Mouse (Mus musculus) stomach, postnatal 0 days (tissue): ENCODE results near the gene Aldoc.

Experiments used
- CTCF ChIP-seq: IDR thresholded peaks from 2 replicates; pipeline ENCODE4 v1.5.1; 2016; ENCODE audit warnings: antibody characterized with exemption, low read depth, mild to moderate bottlenecking, moderate library complexity
- EP300 ChIP-seq: optimal IDR thresholded peaks from 2 replicates; pipeline ENCODE3; 2016; ENCODE audit warnings: antibody characterized with exemption

GRCm38 (mm10) chr11:78322076-78322831 lies 514 bp upstream of the Aldoc start:
- TF ChIP-seq CTCF, result no peak
- TF ChIP-seq EP300, result no peak
